Mouse (Mus musculus) kidney, embryonic 15.5 days (tissue): Measurements from ENCODE around the gene Boc. TPM values are rescaled to one million over a fixed set of nuclear protein-coding genes. Genes with fewer than 3 reads are reported as not detected.

ENCODE experiments used
- ATAC-seq: fragments of 200-750 bp; cut with Nextera tagmentation; replicated peaks from 2 replicates; pipeline ENCODE4 v1.8.0; 2017; ENCODE audit warnings: moderate TSS enrichment; ENCODE audit not compliant: low FRiP score
- H3K27ac ChIP-seq: fragments of 300-500 bp; sonication (generic); 2 replicates; pipeline ENCODE4 v1.5.1; 2015; ENCODE audit warnings: mild to moderate bottlenecking, inconsistent platforms
- H3K27me3 ChIP-seq: fragments of 300-500 bp; sonication (generic); 2 replicates; pipeline ENCODE4 v1.6.1; 2015; ENCODE audit warnings: inconsistent platforms
- H3K36me3 ChIP-seq: fragments of 300-500 bp; sonication (generic); 2 replicates; pipeline ENCODE4 v1.6.1; 2015; ENCODE audit warnings: inconsistent platforms
- H3K4me1 ChIP-seq: fragments of 300-500 bp; sonication (generic); 2 replicates; pipeline ENCODE4 v1.6.1; 2015; ENCODE audit warnings: inconsistent platforms
- H3K4me2 ChIP-seq: fragments of 300-500 bp; sonication (generic); 2 replicates; pipeline ENCODE4 v1.6.1; 2015; ENCODE audit warnings: moderate library complexity, mild to moderate bottlenecking, inconsistent platforms
- H3K4me3 ChIP-seq: fragments of 300-500 bp; sonication (generic); replicated peaks from 2 replicates; pipeline ENCODE4 v1.5.1; 2015; ENCODE audit warnings: mild to moderate bottlenecking, inconsistent platforms
- H3K9ac ChIP-seq: fragments of 300-500 bp; sonication (generic); 2 replicates; pipeline ENCODE4 v1.6.1; 2015; ENCODE audit warnings: mild to moderate bottlenecking, inconsistent platforms
- H3K9me3 ChIP-seq: fragments of 300-500 bp; sonication (generic); replicated peaks from 2 replicates; pipeline ENCODE4 v1.6.1; 2016; ENCODE audit warnings: inconsistent platforms
- WGBS: fragments of 180-500 bp; shearing (Covaris S2); methylation state at CpG from one replicate; pipeline ENCODE4 v1.1.7; 2015; ENCODE audit warnings: mixed read lengths; 5-methylcytosine and 5-hydroxymethylcytosine counted together
- polyA plus RNA-seq: library from polyadenylated mRNA; unstranded; fragments of >200 nt; fragmentation: Nextera tagmentation; extraction: Ambion mirVana; gene quantifications from 2 replicates; pipeline ENCODE4 v1.2.1, GENCODE M21; 2015

Gene Boc
- 19.1 and 24.2 TPM in 2 replicates for polyA plus RNA-seq

GRCm38 (mm10) chr16:44558471-44559329, at the start of gene Boc:
TSS of gene Boc (minus strand) at chr16:44558897.
- H3K4me3 ChIP-seq = peak within 1 kb of the TSS; percentile 71
- no peaks in the 10 kb centered on the region for H3K9me3 ChIP-seq
- ATAC-seq = peak; percentile 76
- under 1% methylated on average over 45 of the region's 46 CpGs for WGBS
- H3K4me2 ChIP-seq = peak within 1 kb of the TSS; percentile 79
- no peaks in the 10 kb centered on the region for H3K27me3 ChIP-seq
- peaks cover 42% of the 10 kb centered on the region for H3K4me1 ChIP-seq
- peak within 1 kb of the TSS; percentile 97 for H3K27ac ChIP-seq
- H3K9ac ChIP-seq = peak within 1 kb of the TSS; percentile 92
- H3K36me3 ChIP-seq = peaks cover under 1% of the 10 kb centered on the region; the same call in 1 of the 2 replicates

GRCm38 (mm10) chr16:44606643-44607042, 47.9 kb upstream of the Boc start:
- H3K4me2 ChIP-seq = no peak overlapping the region
- H3K36me3 ChIP-seq = no peaks in the 10 kb centered on the region
- H3K4me1 ChIP-seq = peaks cover 6% of the 10 kb centered on the region; the same call in 1 of the 2 replicates
- no peak for ATAC-seq
- no peak overlapping the region for H3K4me3 ChIP-seq
- 84% methylated on average over 1 of the region's 1 CpGs for WGBS
- no peak overlapping the region for H3K9ac ChIP-seq
- H3K9me3 ChIP-seq = no peaks in the 10 kb centered on the region
- H3K27ac ChIP-seq = no peak overlapping the region
- no peaks in the 10 kb centered on the region for H3K27me3 ChIP-seq

GRCm38 (mm10) chr16:44604021-44604616, 45.4 kb upstream of the Boc start:
- Histone ChIP-seq H3K27ac (no peak overlapping the region), H3K9ac (no peak overlapping the region), H3K4me3 (no peak overlapping the region), H3K27me3 (no peaks in the 10 kb centered on the region), H3K4me2 (no peak overlapping the region), H3K36me3 (no peaks in the 10 kb centered on the region), H3K4me1 (peaks cover 13% of the 10 kb centered on the region; the same call in 1 of the 2 replicates), H3K9me3 (no peaks in the 10 kb centered on the region)
- WGBS = 67% methylated on average over 9 of the region's 9 CpGs
- no peak for ATAC-seq

- H3K4me2 ChIP-seq = no peak overlapping the region
- H3K4me3 ChIP-seq = no peak overlapping the region
- H3K9ac ChIP-seq = no peak overlapping the region
- WGBS = 30% methylated on average over 8 of the region's 8 CpGs
- no peaks in the 10 kb centered on the region for H3K27me3 ChIP-seq
- no peaks in the 10 kb centered on the region for H3K9me3 ChIP-seq
- no peaks in the 10 kb centered on the region for H3K36me3 ChIP-seq
- ATAC-seq = no peak
- H3K4me1 ChIP-seq = peaks cover 13% of the 10 kb centered on the region; the same call in 1 of the 2 replicates
- no peak overlapping the region for H3K27ac ChIP-seq
Measured at GRCm38 (mm10) chr16:44601999-44602794, 43.5 kb upstream of the Boc start.

GRCm38 (mm10) chr16:44601182-44601581, 42.5 kb upstream of the Boc start:
- no peak overlapping the region for H3K4me2 ChIP-seq
- H3K9me3 ChIP-seq = no peaks in the 10 kb centered on the region
- no peak overlapping the region for H3K9ac ChIP-seq
- WGBS = 43% methylated on average over 2 of the region's 2 CpGs
- no peak overlapping the region for H3K27ac ChIP-seq
- ATAC-seq = no peak
- no peak overlapping the region for H3K4me3 ChIP-seq
- no peaks in the 10 kb centered on the region for H3K36me3 ChIP-seq
- no peaks in the 10 kb centered on the region for H3K27me3 ChIP-seq
- peaks cover 13% of the 10 kb centered on the region; the same call in 1 of the 2 replicates for H3K4me1 ChIP-seq

- Histone ChIP-seq H3K9me3 (no peaks in the 10 kb centered on the region), H3K36me3 (no peaks in the 10 kb centered on the region), H3K4me1 (peaks cover 11% of the 10 kb centered on the region; the same call in 1 of the 2 replicates), H3K4me2 (no peak overlapping the region), H3K9ac (no peak overlapping the region), H3K27me3 (no peaks in the 10 kb centered on the region), H3K4me3 (no peak overlapping the region), H3K27ac (no peak overlapping the region)
- ATAC-seq = no peak
- 79% methylated on average over 2 of the region's 2 CpGs for WGBS
Measured at GRCm38 (mm10) chr16:44597106-44597806, 38.6 kb upstream of the Boc start.

GRCm38 (mm10) chr16:44589506-44589905, 30.8 kb upstream of the Boc start:
- Histone ChIP-seq H3K27ac (no peak overlapping the region), H3K4me1 (no peaks in the 10 kb centered on the region), H3K4me2 (no peak overlapping the region), H3K9me3 (no peaks in the 10 kb centered on the region), H3K36me3 (no peaks in the 10 kb centered on the region), H3K4me3 (no peak overlapping the region), H3K27me3 (no peaks in the 10 kb centered on the region), H3K9ac (no peak overlapping the region)
- WGBS = 81% methylated on average over 1 of the region's 1 CpGs
- no peak for ATAC-seq

- ATAC-seq = peak; percentile 88
- Histone ChIP-seq H3K27me3 (no peaks in the 10 kb centered on the region), H3K9ac (no peak overlapping the region), H3K4me1 (peaks cover 16% of the 10 kb centered on the region), H3K4me3 (no peak overlapping the region), H3K4me2 (peak overlapping the region; percentile 44), H3K36me3 (no peaks in the 10 kb centered on the region), H3K27ac (peak overlapping the region; percentile 67), H3K9me3 (no peaks in the 10 kb centered on the region)
- WGBS = 12% methylated on average over 15 of the region's 15 CpGs
Measured at GRCm38 (mm10) chr16:44579421-44580024, 20.8 kb upstream of the Boc start.

GRCm38 (mm10) chr16:44578551-44578950, 19.9 kb upstream of the Boc start:
- Histone ChIP-seq H3K4me2 (no peak overlapping the region), H3K36me3 (no peaks in the 10 kb centered on the region), H3K4me1 (peaks cover 16% of the 10 kb centered on the region), H3K27ac (peak overlapping the region; percentile 32; the same call in 1 of the 2 replicates), H3K9me3 (no peaks in the 10 kb centered on the region), H3K9ac (no peak overlapping the region), H3K4me3 (no peak overlapping the region), H3K27me3 (no peaks in the 10 kb centered on the region)
- 73% methylated on average over 1 of the region's 1 CpGs for WGBS
- ATAC-seq = no peak

- H3K9ac ChIP-seq = no peak overlapping the region
- no peak overlapping the region for H3K4me3 ChIP-seq
- H3K36me3 ChIP-seq = no peaks in the 10 kb centered on the region
- H3K4me2 ChIP-seq = no peak overlapping the region
- ATAC-seq = no peak
- H3K4me1 ChIP-seq = peaks cover 14% of the 10 kb centered on the region
- no peak overlapping the region for H3K27ac ChIP-seq
- no peaks in the 10 kb centered on the region for H3K9me3 ChIP-seq
- H3K27me3 ChIP-seq = no peaks in the 10 kb centered on the region
Measured at GRCm38 (mm10) chr16:44568056-44568455, 9.4 kb upstream of the Boc start.
